Mouse (Mus musculus) neutrophil, adult 83 days (primary cell): ENCODE results near the gene Olfr504. TPM values are rescaled to one million over a fixed set of nuclear protein-coding genes. Genes with fewer than 3 reads are reported as not detected.

Source experiments
- total RNA-seq, 2 experiments: library from RNA; stranded (reverse); gene quantifications; one replicate each; pipeline ENCODE4 v1.2.4; 2023

The Olfr504 gene
- total RNA-seq: not detected

DNA sequence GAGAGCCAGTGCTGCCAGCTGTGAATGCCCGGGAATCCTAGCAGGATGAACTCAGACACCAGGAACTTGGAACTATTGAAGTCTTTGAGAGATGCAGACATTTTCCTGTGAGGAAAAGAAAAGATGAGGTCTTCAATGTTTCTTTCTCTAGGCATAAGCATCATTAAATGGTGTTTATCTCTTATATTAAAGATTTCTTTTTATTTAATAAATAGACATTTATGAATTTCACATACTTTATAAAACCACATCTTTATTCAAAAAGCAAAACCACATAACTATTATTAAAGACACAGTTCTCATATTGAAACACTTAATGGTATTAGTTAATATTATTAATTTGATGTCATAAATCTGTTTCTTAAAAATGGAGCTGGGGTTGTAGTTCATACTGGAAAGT, at the start of gene Olfr504:
TSS of gene Olfr504 (minus strand) at position 101 of the 400 bp plus-strand sequence.

DNA sequence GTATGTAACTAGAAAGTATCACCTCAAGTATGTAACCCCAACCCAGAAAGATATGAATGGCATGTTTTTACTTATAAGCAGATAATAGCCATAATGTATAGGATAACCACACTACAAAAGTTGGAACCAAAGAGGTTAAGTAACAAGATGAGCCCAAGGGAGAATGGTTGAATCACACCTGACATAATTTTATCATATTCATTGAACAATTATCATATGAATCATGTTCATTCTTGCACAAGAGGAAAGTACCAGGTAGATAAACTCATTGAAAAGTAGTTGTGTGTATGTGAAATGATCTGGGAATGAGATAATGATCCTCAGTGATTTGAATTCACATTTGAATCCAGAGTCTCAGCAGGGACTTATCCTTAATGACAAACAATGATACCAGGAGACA, 44.9 kb upstream of the Olfr504 start, which contains the start of gene Olfr506:
TSS of gene Olfr506 (plus strand) at position 301 of the 400 bp plus-strand sequence.

DNA sequence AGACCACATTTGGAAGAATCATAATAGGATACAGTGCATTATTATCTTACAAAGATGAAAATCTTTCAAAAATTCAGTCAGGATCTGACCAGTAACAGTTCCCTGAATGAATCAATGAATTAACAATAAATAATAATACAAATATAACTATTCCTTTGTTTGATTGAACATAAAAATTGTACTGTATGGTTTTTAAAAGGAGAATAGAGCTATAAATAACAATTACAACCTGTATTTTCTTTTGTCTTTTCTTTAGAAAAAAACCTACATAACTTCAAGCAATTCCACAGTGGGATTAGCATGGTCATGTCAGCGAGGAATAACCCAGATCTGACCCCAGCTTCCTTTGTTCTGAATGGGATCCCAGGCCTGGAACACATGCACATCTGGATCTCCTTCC, 21.4 kb downstream of the Olfr504 start, which contains the start of gene Olfr503:
TSS of gene Olfr503 (plus strand) at position 301 of the 400 bp plus-strand sequence.

DNA sequence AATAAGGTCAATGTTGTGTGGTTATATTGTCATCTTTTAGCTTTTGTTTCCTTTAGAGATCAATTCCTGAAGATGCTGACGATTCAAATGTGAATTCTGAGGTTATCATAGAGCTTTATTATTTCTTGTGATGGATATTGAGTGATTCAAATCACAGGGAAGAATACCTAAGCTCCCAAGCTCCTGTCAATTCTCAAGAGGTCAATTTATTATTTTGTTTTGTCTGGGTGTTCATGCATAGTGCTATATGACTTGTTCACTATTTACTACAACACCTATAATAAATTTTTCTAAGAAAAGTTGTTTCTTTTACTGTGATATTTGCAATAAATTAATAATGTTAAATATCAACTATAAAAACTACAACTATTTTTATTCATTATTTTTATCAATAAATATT, 40.6 kb downstream of the Olfr504 start, which contains the start of gene Olfr502:
TSS of gene Olfr502 (minus strand) at position 101 of the 400 bp plus-strand sequence.

Other genes starting within 250 kb of the Olfr504 start
- gene Olfr492, start 242.1 kb downstream of the Olfr504 start, total RNA-seq: not detected
- gene Olfr493, start 218.8 kb downstream of the Olfr504 start, total RNA-seq: not detected
- not detected for gene Olfr494, start 200.5 kb downstream of the Olfr504 start, total RNA-seq
- gene Olfr495, start 172.6 kb downstream of the Olfr504 start, total RNA-seq: not detected
- gene Olfr497, start 145.4 kb downstream of the Olfr504 start, total RNA-seq: not detected
- gene Olfr498, start 100.5 kb downstream of the Olfr504 start, total RNA-seq: not detected
- not detected for gene Olfr502, start 40.7 kb downstream of the Olfr504 start, total RNA-seq
- not detected for gene Olfr503, start 21.3 kb downstream of the Olfr504 start, total RNA-seq
- not detected for gene Olfr506, start 45.0 kb upstream of the Olfr504 start, total RNA-seq
- gene Olfr507, start 56.0 kb upstream of the Olfr504 start, total RNA-seq: not detected
- not detected for gene Olfr508, start 64.2 kb upstream of the Olfr504 start, total RNA-seq
- gene Olfr509, start 86.1 kb upstream of the Olfr504 start, total RNA-seq: not detected
- gene Olfr510, start 100.6 kb upstream of the Olfr504 start, total RNA-seq: not detected
- gene Olfr512, start 147.5 kb upstream of the Olfr504 start, total RNA-seq: not detected
- gene Olfr513, start 185.2 kb upstream of the Olfr504 start, total RNA-seq: not detected